Mouse (Mus musculus): Measurements from ENCODE around the gene Tmtc2. TPM values are rescaled to one million over a fixed set of nuclear protein-coding genes. Genes with fewer than 3 reads are reported as not detected.
A peak's percentile ranks its signal among the peaks of the same experiment; 100 is the strongest.

The Tmtc2 gene
- polyA plus RNA-seq, 1 experiment from 2014 or later, result 7.0 TPM

DNA sequence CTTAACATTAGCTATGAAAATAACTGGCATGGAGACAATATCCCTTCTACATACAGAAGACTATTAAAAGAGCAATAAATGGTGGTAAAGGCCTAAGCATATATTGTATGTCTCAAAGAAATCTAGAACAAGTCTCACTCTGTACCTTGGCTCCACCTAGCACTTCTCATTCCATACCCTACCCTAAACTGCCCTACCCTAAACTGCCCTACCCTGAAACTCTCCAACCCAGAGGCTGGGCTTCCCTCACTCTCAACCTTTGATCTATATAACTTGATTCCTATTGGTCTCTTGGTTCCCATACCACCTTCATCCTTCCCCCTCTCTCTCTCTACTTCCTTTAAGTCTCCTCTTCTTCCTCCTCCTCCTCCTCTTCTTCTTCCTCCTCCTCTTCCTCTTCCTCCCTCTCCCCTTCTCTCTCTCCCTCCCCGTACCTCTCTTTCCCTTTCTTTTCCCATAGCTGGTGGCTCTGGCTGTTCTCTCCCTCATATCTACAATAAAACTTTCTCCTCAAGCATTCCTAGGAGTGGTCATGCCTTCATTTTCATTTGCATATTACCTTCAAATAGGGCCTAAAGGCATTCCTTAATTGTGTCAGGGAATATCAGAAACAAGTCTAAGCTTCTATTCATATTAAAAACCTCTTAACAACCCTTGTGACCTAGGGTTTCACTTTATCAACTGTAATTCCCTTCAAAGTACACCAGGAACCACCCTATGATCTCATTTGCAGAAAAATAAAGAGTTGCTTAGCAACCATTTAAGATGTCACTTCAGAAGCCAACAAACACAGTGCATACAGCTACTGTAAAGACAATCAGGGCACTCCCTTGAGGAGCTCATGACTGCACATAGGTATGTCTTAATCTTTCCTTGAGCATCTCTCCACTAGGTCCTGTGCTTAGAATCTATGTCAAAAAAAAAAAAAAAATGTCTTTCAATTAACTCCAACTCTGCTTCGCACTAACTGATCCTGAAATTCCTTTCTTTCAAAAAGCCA, 29.9 kb downstream of the Tmtc2 start:
- H3K36me3 ChIP-seq, result no peaks in the 10 kb centered on the region
- 0 out of 2 replicates have a peak, but pooled peaks cover 3% of the 10 kb centered on the region for H3K4me1 ChIP-seq (replicated peaks)
- ATAC-seq (ENCODE audit: insufficient number of reproducible peaks, low FRiP score), result no peak
- no peaks in the 10 kb centered on the region for H3K9me3 ChIP-seq (replicated peaks)
- H3K9ac ChIP-seq, result no peak overlapping the region
- H3K4me2 ChIP-seq, result no peak overlapping the region
- no peak overlapping the region for H3K4me3 ChIP-seq
- 83% methylated on average over 2 of the region's 2 CpGs for WGBS
- no peaks in the 10 kb centered on the region for H3K27me3 ChIP-seq (replicated peaks)
- no peak overlapping the region for H3K27ac ChIP-seq (ENCODE audit: poor library complexity, severe bottlenecking)

DNA sequence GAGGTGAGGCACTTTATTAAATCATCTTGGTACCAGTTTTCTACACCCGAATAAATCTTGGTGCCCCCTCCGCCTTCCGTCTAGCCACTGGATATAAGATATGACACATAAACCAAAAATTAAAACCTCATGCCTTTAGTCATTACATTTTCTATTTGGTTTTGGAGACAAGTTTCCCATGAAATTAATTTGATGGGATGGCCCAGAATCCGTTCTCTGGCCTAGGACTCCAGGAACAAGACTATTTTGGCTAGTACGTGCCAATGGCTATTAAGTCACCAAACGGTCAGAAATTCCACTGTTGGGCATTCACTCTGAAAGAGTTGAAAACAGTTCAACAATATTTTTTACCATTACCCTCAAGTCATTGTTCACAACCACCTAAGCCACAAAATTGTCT, 32.2 kb downstream of the Tmtc2 start:
- WGBS, result 87% methylated on average over 6 of the region's 6 CpGs
- no peaks in the 10 kb centered on the region for H3K36me3 ChIP-seq
- no peak overlapping the region for H3K4me2 ChIP-seq
- no peaks in the 10 kb centered on the region for H3K27me3 ChIP-seq (replicated peaks)
- no peak overlapping the region for H3K9ac ChIP-seq
- ATAC-seq (ENCODE audit: insufficient number of reproducible peaks, low FRiP score), result no peak
- no peaks in the 10 kb centered on the region for H3K4me1 ChIP-seq (replicated peaks)
- H3K27ac ChIP-seq (ENCODE audit: poor library complexity, severe bottlenecking), result no peak overlapping the region
- no peak overlapping the region for H3K4me3 ChIP-seq
- H3K9me3 ChIP-seq (replicated peaks), result no peaks in the 10 kb centered on the region

DNA sequence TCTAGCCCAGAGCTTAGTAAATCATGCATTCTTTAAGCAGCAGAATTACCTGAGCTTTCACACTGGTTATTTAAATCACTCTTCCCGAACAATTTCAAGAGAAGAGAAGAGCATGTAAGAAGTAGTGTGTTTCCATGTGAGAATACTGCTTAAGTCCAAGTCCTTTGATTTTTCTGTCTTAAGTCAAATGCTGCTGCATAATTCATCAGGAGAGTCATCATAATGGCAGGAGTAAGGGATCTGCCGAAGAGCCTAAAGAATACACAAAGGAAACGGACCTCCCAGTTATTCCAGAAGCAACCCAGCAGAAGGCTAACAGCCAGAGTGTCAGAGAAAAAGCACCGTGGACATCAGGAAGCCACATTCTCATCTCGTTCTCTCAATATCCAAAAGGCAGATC, 34.6 kb downstream of the Tmtc2 start:
- ATAC-seq (ENCODE audit: insufficient number of reproducible peaks, low FRiP score), result no peak
- Histone ChIP-seq H3K4me1 (replicated peaks) (no peaks in the 10 kb centered on the region), H3K27ac (ENCODE audit: poor library complexity, severe bottlenecking) (no peak overlapping the region), H3K9me3 (replicated peaks) (no peaks in the 10 kb centered on the region), H3K36me3 (no peaks in the 10 kb centered on the region), H3K27me3 (replicated peaks) (no peaks in the 10 kb centered on the region), H3K4me2 (no peak overlapping the region), H3K9ac (no peak overlapping the region), H3K4me3 (no peak overlapping the region)
- WGBS, result 69% methylated on average over 5 of the region's 5 CpGs

DNA sequence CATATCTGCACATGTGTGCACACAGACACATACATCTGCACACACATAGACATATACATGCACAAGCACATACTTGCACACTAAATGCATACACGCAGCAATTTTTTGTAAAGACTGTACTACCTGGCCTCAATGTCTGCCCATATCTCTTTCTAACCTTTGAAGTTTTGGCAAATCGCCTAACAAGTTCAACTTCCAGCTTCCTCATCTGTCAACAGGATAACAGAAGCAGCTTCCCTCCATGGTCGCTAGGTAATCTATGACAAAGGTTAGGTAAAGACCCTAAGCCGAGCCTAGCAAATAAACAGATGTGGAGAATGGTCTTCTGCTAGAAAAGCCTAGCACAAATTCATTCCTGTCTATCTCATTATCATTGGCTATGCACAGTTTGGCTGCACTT, 37.3 kb downstream of the Tmtc2 start:
- no peak for ATAC-seq (ENCODE audit: insufficient number of reproducible peaks, low FRiP score)
- H3K27ac ChIP-seq (ENCODE audit: poor library complexity, severe bottlenecking), result no peak overlapping the region
- H3K4me1 ChIP-seq (replicated peaks), result peaks cover 15% of the 10 kb centered on the region
- H3K9me3 ChIP-seq (replicated peaks), result no peaks in the 10 kb centered on the region
- no peaks in the 10 kb centered on the region for H3K27me3 ChIP-seq (replicated peaks)
- WGBS, result 64% methylated on average over 4 of the region's 4 CpGs
- H3K36me3 ChIP-seq, result no peaks in the 10 kb centered on the region
- no peak overlapping the region for H3K9ac ChIP-seq
- no peak overlapping the region for H3K4me2 ChIP-seq
- no peak overlapping the region for H3K4me3 ChIP-seq

DNA sequence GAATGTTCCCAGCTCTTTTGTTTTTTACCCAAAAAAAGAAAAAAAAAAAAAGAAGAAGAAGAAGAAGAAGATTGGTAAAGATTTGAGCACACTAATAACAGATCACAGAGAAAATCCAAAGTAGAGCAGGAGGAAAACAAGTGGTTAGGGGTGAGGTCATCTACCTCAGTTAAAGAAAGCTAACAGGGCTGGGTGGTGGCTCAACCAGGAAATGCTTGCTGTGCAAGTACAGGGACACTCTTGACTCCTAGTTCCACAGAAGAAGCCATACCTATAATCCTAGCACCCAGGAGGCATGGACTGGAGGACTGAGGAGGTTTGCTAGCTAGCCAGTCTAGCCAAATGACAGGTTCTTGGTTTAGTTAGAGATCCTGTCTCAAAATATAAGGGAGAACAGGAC, 38.4 kb downstream of the Tmtc2 start:
- Histone ChIP-seq H3K4me3 (no peak overlapping the region), H3K4me2 (no peak overlapping the region), H3K27ac (ENCODE audit: poor library complexity, severe bottlenecking) (no peak overlapping the region), H3K36me3 (no peaks in the 10 kb centered on the region), H3K4me1 (replicated peaks) (peaks cover 16% of the 10 kb centered on the region), H3K9me3 (replicated peaks) (no peaks in the 10 kb centered on the region), H3K27me3 (replicated peaks) (no peaks in the 10 kb centered on the region), H3K9ac (no peak overlapping the region)
- ATAC-seq (ENCODE audit: insufficient number of reproducible peaks, low FRiP score), result no peak

- no peak overlapping the region for H3K27ac ChIP-seq (ENCODE audit: poor library complexity, severe bottlenecking)
- peak overlapping the region; percentile 13; the same call in 1 of the 2 replicates for H3K4me2 ChIP-seq
- peaks cover 27% of the 10 kb centered on the region for H3K4me1 ChIP-seq (replicated peaks)
- 39% methylated on average over 7 of the region's 7 CpGs for WGBS
- 0 out of 2 replicates have a peak, but pooled peaks have one; percentile 42 for ATAC-seq (ENCODE audit: insufficient number of reproducible peaks, low FRiP score)
- H3K27me3 ChIP-seq (replicated peaks), result no peaks in the 10 kb centered on the region
- H3K36me3 ChIP-seq, result no peaks in the 10 kb centered on the region
- no peaks in the 10 kb centered on the region for H3K9me3 ChIP-seq (replicated peaks)
- no peak overlapping the region for H3K4me3 ChIP-seq
- H3K9ac ChIP-seq, result no peak overlapping the region
These were observed 41.5 kb downstream of the Tmtc2 start for GRCm38 (mm10) chr10:105532747-105533146.

- no peak for ATAC-seq (ENCODE audit: insufficient number of reproducible peaks, low FRiP score)
- WGBS, result 86% methylated on average over 5 of the region's 5 CpGs
- Histone ChIP-seq H3K36me3 (no peaks in the 10 kb centered on the region), H3K4me1 (replicated peaks) (peaks cover 27% of the 10 kb centered on the region), H3K9me3 (replicated peaks) (no peaks in the 10 kb centered on the region), H3K4me2 (no peak overlapping the region), H3K4me3 (no peak overlapping the region), H3K27ac (ENCODE audit: poor library complexity, severe bottlenecking) (no peak overlapping the region), H3K27me3 (replicated peaks) (no peaks in the 10 kb centered on the region), H3K9ac (no peak overlapping the region)
These were observed 42.2 kb downstream of the Tmtc2 start for GRCm38 (mm10) chr10:105532019-105532525.

GRCm38 (mm10) chr10:105531080-105531894, 43.0 kb downstream of the Tmtc2 start:
- H3K9ac ChIP-seq, result no peak overlapping the region
- 72% methylated on average over 9 of the region's 9 CpGs for WGBS
- no peak overlapping the region for H3K4me2 ChIP-seq
- H3K27ac ChIP-seq (ENCODE audit: poor library complexity, severe bottlenecking), result no peak overlapping the region
- peaks cover 27% of the 10 kb centered on the region for H3K4me1 ChIP-seq (replicated peaks)
- H3K9me3 ChIP-seq (replicated peaks), result no peaks in the 10 kb centered on the region
- H3K36me3 ChIP-seq, result no peaks in the 10 kb centered on the region
- no peak for ATAC-seq (ENCODE audit: insufficient number of reproducible peaks, low FRiP score)
- no peak overlapping the region for H3K4me3 ChIP-seq
- no peaks in the 10 kb centered on the region for H3K27me3 ChIP-seq (replicated peaks)

DNA sequence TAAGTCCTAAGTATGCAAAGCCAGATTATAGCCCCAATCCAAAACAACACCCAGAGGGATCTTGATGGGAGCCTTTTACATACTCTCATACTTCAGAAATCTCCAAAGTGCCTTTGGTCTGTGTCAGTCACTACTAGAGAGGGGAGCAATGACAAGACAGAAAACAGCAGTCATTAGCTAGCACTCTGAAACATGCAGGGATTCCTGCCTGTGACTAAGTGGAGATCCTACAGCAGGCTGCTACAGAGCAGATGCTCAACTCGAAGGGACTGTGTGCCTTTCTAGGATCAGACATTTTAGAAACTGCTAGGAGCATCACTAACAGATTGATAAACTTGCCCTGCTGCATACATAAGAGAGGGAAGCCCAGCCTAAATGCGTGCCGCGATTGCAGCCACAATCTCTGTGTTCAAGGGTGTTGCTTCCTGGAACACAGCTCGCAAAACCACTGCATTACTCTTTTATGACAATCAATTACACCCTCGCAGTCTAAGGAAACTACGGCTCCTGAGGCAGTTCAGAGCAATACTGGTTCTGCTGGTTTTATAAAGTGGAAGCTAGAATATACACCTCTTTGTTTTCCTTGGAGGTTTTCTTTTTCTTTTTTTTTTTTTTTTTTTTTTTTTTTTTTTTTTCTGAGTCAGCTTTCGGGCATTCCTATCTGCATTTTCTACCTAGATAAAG, 50.7 kb downstream of the Tmtc2 start:
- Histone ChIP-seq H3K27ac (ENCODE audit: poor library complexity, severe bottlenecking) (peak overlapping the region; percentile 78), H3K9ac (no peak overlapping the region), H3K27me3 (replicated peaks) (no peaks in the 10 kb centered on the region), H3K36me3 (no peaks in the 10 kb centered on the region), H3K4me2 (peak overlapping the region; percentile 54), H3K9me3 (replicated peaks) (no peaks in the 10 kb centered on the region), H3K4me3 (0 out of 2 replicates have a peak overlapping the region, but pooled peaks have one; percentile 5), H3K4me1 (replicated peaks) (peaks cover 33% of the 10 kb centered on the region)
- ATAC-seq (ENCODE audit: insufficient number of reproducible peaks, low FRiP score), result no peak
- 16% methylated on average over 8 of the region's 8 CpGs for WGBS

GRCm38 (mm10) chr10:105522431-105522830, 51.8 kb downstream of the Tmtc2 start:
- Histone ChIP-seq H3K9ac (no peak overlapping the region), H3K36me3 (no peaks in the 10 kb centered on the region), H3K27ac (ENCODE audit: poor library complexity, severe bottlenecking) (peak overlapping the region; percentile 78), H3K4me1 (replicated peaks) (peaks cover 36% of the 10 kb centered on the region), H3K4me3 (no peak overlapping the region), H3K9me3 (replicated peaks) (no peaks in the 10 kb centered on the region), H3K27me3 (replicated peaks) (no peaks in the 10 kb centered on the region), H3K4me2 (peak overlapping the region; percentile 44)
- 44% methylated on average over 7 of the region's 7 CpGs for WGBS
- ATAC-seq (ENCODE audit: insufficient number of reproducible peaks, low FRiP score), result no peak

Measured in heart, embryonic 12.5 days (tissue).